Mouse (Mus musculus) spleen, adult 18-20 months (tissue): ENCODE data around the gene Gale.
"Not testable (repeated sequence)": the region's sequence is repeated elsewhere in the genome, so short reads cannot be mapped to it uniquely, and the experiment has no call there.

Experiments used
- DNase-seq, 2 experiments: peaks; one replicate each; pipeline ENCODE4 v3.0.0; 2022; ENCODE audit warnings: mixed read lengths in 2 of 2

Gene Gale

DNA sequence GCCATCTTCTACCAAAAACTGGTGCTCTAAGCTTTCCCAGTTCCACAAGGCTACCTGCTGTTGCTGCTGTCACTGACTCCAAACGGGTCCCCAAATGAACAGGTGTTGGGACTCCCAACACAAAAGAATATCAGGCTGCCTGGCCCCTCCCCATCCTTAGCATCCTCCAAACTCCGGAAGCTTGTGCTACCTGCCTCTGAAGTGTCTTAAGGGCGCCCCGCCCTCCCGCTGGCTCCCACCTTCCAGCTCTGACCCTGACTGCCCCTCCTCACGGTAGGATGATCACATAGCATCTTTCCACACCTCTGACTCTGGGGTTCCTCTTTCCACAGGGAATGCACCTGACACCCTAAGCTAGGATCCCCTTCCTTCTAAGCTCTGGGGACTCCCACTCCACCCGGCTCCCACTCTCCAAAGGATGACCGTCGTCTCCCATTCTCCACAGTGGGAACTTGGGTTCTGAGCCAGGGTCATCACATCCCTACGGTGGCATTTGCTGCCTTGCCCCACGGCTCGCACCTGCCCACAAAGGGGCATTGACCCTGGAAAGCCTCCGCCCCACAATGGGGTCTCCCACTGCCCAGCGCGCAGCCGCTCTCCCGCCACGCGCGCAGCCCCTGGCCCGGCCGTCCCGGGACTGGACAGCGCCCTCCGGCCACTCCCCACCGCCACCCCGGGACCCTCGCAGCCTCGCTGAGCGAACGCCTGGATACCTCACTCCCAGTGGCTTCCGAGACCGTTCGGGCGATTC, 8.5 kb downstream of the Gale start:
- no peak for DNase-seq

GRCm38 (mm10) chr4:135972556-135972906, 9.0 kb downstream of the Gale start, which contains the start of gene Lypla2:
Gene Lypla2, minus strand, starts transcription at chr4:135972626.
- DNase-seq = peak; percentile 75

DNA sequence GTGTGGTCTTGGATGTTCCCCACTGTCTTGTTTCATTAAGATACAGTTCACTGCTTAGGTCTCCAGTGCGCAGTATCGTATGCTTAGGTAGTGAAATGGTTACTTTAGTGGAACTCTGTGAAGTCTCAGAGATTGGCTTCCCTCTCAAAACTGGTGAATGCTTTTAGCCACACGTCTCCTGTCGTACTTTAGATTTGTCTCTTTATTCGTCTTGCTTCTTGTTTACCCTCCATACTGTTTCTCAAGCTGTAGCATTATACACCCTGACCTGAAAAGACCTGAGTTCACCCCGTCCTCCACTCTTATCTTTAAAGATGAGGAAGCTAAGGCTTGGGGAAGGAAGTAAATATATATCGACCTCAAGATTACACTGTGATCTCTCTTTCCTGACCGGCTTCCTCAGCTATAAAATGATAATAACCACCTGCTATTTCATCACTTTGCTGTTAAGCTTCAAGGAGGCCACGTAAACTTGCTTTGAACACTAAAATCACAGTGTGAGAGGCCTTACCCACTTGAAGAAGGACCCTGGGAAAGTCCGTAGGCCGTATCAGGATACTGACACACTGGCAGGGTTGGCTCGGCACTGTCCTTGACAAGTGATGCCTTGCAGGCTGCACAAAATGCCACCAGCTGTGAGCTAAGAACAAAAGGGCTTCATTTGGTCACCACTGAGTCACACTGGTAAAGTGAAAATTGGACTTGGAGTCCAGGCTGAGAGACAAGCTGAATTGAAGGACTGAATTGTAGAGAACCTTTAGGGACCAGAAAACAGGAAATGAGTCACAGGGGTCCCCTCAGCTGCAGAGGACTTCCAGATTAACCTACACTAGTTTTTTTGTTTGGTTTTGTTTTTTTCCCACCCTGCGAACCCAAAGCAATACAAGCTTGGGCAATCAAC, 9.6 kb downstream of the Gale start:
- DNase-seq = no peak

DNA sequence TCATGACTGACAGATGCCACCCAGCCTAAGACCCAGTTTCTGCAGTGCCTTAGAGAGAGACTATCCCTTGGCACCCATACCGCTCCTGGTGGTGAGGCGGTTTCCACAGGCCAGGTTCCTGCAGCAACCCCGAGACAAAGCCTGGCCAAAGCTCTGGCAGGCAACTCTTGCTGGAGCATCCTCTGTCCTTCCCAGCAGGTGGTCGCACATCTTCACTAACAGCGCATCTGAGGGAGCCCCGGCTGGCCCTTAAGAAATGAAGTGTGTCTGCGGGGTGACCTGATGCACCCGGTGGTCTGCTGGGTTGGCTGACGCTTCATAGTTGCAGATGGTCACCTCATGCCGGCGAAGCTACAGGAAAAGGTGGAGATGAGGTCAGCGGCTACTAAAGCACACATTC, 12.6 kb downstream of the Gale start:
- no peak for DNase-seq

DNA sequence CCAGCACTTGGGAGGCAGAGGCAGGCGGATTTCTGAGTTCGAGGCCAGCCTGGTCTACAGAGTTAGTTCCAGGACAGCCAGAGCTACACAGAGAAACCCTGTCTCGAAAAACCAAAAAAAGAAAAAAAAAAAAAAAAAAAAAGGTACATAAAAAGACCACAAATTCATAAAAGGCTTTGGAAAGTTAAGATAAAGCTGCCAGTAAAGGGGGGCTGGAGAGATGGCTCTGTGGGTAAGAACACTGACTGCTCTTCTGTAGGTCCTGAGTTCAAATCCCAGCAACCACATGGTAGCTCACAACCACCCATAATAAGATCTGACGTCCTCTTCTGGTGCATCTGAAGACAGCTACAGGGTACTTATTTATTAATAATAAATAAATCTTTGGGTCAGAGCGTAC, 16.7 kb downstream of the Gale start:
- not testable (repeated sequence) for DNase-seq

DNA sequence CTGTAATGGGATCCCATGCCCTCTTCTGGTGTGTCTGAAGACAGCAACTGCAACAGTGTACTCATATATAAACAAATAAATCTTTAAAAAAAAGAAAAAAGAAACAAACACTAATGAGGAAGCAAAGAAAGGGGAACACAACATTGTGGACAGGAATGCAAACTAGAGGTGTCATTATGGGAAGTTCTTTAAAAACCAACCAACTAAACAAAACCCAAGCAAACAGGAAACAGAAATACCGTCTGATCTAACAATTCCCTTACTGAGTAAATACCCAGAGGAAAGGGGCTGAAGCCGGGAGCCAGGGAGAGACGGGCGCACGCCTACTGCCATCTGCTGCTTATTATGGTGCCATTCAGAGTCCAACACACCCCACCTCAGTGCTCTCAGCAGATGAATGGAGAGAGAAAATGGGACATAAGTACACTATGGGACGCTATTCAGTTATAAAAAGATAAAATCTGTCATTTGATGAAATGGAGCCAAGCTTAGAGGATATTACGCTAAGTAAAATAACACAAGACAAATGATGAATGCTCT, 18.1 kb downstream of the Gale start:
- DNase-seq = no peak

DNA sequence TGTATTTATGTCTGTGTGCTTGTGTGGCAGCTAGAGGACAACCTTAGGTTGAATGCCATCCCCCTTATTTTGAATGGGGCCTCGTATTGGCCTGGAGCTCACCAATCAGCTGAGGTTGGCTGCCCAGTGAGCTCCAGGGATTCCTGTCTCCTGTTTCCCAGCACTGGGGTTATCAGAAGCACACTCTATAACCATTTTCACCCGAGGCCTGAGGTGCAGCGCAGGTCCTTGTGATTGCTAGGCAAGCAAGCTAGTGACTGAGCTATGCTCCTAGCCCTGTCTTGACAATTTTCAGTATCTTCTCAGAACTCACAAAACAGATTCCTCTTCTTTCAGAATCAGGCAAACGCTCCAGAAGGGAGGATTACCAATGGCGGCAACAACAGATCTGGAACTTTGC, 21.0 kb downstream of the Gale start:
- DNase-seq = no peak

- DNase-seq = no peak
Measured at GRCm38 (mm10) chr4:135985193-135985592, 21.7 kb downstream of the Gale start.

DNA sequence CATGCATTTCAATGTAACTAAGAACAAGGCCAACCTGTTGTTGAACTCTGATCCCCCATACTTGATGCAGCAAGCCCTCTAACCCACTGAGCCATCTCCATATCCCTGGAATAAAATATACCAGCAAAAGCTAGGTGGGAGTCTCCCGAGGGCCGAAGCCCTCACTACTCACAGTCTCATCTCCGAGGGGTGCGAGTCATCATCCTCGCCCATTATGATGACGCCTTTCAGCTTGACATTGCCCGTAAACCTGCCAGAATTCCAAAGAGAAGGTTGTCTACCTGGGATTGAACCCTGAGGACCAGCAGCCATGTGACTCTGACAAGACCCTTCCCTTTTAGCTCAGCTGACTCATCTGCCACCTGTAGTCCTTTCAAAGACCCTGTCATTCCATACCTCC, 22.2 kb downstream of the Gale start:
- no peak for DNase-seq

- no peak for DNase-seq
Measured at GRCm38 (mm10) chr4:135986301-135986942, 22.9 kb downstream of the Gale start.

DNA sequence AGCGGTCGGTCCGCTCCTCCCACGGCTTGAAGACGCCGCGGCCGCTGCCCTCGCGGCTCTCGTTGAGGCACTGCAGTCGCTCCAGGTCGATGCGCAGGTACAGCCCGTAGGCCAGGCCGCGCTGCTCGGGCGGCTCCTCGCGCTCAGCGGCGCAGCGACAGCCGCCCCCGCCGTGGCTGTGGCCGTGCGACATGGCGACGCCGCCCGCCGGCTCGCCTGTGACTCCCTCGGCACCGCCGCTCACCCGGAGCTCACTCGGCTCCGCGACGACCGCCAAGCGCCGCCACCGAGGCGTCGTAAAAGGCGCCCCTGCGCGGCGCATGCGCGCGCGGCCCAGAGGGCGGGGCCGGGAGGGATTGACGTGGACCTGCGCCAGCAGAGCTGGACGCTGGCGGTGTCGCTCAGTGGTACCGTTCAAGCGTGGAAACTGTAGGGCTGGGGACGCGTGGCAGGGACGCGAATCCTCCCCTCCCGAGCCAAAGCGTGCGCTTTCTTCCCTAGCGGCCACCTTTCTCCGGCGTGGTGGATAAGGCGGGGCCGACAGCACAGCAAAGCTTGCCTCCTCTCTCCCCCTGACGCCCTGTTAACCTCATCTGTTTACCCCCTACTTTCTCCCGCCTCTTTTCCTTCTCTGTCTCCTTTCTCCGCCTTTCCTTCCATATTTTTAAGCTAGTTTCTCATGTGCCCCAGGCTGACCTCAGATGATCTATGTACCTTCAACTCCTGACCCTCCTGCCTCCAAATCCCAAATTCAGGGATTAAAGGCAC, 23.6 kb downstream of the Gale start, which contains the start of gene Pithd1:
TSS of gene Pithd1 (minus strand) at position 322 of the 768 bp plus-strand sequence.
- peak; percentile 91 to 94 for DNase-seq

DNA sequence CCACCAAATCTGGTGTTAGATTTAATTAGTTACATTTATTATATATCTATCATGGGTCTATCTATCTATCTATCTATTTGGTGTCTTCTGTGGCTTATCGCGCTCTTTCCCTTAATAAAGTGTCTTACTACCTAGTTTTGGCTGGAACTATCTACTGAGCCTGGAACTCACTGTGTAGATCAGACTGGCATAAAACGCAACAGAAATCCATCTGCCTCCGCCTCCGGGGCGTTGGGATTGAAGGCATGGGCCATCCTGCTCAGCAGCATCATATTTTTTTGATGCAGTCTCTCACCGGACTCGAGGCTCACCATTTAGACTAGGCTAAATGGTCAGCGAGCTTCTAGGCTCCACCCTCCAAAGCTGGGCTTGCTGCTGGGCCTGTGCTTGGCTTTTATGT, 24.2 kb downstream of the Gale start:
- no peak for DNase-seq

- no peak for DNase-seq
Measured at GRCm38 (mm10) chr4:135993941-135994340, 30.4 kb downstream of the Gale start.

DNA sequence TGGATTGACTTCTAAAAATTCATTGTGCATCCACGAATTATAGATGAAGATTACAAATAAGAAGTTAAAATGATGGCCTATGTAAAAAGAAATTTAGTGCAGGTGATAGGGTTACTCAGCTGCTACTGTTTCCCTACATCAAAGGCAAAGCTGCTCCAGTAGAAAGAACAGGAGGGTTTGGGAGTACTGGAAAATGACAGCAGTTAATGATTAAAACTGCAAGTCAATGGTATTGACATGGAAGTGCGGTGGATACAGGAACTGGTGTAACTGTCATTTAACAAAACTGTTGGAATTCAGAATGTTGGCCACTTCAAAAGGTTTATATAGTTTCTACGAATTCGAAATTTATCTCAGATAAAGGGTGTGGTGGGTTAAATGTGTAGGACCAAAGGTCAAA, 31.6 kb downstream of the Gale start:
- DNase-seq = no peak

DNA sequence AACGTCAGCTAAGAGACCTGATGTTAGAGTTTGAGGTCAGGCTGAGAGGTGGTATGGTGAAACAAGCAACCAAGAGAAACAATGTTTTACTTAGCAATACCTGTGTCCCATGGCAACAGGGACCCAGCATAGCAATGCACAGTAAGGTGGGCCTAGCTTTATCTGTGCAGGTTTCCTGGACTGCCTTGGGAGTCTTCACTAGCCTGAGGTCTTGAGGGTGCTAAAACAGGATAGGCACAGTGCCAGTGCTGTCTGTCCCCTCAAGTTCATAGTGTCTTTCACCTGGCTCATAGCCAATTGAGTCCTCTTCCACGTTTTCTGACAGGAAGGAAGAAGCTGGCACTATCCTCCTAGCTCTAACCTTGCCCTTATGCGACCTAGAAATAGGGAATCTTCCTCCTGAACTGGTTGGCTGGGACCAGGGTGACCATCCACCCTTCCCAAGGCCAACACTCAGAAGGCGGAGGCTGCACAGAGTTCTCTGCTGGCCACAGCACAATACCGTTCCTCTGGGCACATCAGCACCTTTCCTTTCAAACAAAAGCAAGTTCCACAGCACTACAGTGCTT, 40.7 kb downstream of the Gale start:
- no peak for DNase-seq

- DNase-seq = no peak
Measured at GRCm38 (mm10) chr4:136004921-136005320, 41.4 kb downstream of the Gale start.

- DNase-seq = no peak
Measured at GRCm38 (mm10) chr4:136006821-136007220, 43.3 kb downstream of the Gale start.

GRCm38 (mm10) chr4:136008782-136009447, 45.4 kb downstream of the Gale start:
- DNase-seq = no peak

- no peak for DNase-seq
Measured at GRCm38 (mm10) chr4:136010586-136010985, 47.1 kb downstream of the Gale start.

DNA sequence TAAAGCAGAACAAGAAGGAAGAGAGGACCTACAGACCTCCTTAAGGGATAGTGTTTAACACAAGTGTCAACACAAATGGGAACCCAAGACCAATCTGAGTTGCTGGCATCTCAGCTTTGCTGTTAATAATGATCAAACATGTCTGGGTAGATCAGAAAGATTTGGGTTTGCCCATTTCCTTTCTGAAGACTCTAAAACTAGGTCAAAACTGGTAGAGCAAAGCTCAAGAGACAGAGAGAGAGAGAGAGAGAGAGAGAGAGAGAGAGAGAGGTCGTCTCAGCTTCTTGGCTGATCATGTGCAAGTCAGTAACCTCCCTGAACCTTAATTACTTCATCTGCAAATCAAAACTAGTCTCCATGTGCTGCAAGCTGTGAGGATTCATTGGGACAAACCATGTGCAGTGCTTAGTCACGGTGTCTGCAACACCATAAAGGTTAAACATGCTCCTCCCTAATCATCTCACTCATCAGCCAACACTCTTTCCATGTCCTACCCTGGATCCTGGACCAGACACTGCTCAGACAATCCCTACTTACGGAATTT, 52.6 kb downstream of the Gale start:
- DNase-seq = no peak
